Mouse (Mus musculus) granulocyte monocyte progenitor cell, adult 5-6 weeks (primary cell): ENCODE data around the gene 6330409D20Rik. TPM values are rescaled to one million over a fixed set of nuclear protein-coding genes. Genes with fewer than 3 reads are reported as not detected.

Experiments
- ATAC-seq: replicated peaks from 2 replicates; pipeline ENCODE4 v1.8.0; 2016; ENCODE audit warnings: mild to moderate bottlenecking, moderate TSS enrichment, inconsistent platforms; ENCODE audit not compliant: poor library complexity, severe bottlenecking
- total RNA-seq, 2 experiments: library from RNA; stranded (forward) in 1 of 2; stranded (reverse) in 1 of 2; fragments of 200-712, 200-1000 nt in 1 of 2; fragments of >200 nt in 1 of 2; fragmentation: Nextera tagmentation in 1 of 2; gene quantifications; 2 replicates each; pipeline ENCODE4 v1.2.3; 2014 to 2017

Gene 6330409D20Rik
- total RNA-seq, 2 experiments from 2014 or later, result not detected

DNA sequence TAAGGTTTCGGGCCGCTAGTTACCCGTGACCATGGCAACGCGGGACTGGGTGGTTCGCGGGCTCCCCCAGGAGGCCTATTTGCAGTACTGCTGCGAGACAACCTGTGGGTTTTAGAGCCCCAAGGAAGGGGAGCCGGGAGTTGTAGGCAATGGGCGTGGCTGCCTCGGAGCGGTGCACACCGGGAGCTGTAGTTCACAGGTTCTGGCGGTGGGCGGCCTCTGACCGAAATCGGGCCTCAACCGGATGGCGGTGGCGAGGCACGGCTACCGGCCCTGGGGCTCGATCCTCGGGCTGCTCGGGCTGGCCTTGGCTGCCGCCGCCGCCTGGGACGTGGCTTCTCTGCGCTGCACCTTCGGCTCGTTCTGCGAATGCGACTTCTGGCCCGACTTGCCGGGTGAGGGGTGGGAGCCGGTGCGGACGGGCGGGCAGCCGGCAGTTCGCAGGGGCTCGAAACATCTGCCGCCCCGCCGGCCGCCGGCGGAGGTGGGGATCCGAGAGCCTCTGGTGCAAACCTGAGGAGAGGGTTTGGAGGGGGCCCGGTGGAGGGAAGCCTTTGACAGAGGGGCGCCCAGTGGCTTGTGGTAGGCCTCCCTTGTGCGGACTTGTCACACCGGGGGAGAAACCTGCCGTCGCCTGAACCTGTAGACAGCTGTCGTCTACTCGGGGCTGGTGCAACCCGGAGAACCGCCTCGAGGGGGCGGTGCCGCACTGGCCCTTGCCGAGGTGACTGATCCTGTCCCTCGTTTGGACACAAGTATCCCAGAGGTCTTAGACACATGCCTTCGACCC lies 16.4 kb upstream of the 6330409D20Rik start, which contains the start of gene Tor2a:
Gene Tor2a, plus strand, starts transcription at position 179 of the 790 bp plus-strand sequence.
- peak; percentile 99 for ATAC-seq

DNA sequence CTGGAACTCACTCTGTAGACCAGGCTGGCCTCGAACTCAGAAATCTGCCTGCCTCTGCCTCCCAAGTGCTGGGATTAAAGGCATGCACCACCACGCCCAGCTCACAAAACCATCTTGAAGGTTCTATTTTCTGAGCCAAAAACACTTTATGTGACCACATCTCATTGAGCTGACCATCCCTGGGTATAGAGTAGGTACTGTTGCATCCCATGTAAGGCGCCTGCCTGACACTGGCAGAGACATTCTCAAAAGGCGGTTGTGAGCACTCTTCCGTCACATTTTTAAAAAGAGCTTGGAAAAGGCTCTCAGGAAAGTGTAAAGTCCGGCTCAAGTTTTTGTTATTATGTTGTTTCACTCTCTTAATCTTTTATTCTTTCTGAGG lies 15.8 kb upstream of the 6330409D20Rik start:
- ATAC-seq, result no peak; the same call in 1 of the 2 replicates

DNA sequence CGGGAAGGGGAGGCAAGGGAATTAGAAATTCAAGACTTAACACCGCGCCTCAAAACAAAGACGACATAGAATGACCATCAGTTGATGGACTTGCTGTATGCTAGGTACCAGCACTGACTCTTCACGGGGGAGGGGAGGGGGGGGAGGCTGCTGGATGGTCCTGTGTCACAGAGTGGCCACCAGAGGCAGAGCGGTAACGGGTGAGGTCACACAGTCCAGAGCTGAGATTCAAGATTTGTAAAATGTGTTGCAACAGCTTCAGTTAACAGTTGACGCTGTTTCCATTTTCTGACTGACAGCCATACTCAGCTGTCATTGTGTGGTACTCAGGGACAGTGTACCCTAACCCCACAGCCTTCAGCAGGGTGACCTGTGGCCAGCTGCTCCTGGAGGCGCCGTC lies 11.4 kb upstream of the 6330409D20Rik start:
- 0 out of 2 replicates have a peak, but pooled peaks have one; percentile 5 for ATAC-seq

DNA sequence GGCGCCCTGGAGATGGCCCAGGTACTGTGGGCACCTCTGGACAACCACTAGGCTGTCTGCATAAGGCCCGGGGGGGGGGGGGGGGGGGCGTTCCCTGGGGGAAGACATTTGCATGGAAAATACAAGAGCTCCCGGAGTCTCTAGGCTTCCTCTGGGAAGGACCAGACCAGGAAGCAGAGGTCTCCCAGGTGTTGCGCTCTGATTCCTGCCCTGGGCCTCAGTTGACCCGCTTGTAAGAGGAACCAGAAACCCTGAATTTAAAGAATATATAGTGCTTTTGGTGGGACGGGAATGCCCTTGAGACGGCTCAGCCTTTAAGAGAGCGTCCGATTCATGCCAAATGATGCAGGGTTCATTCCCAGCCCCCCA lies 10.8 kb upstream of the 6330409D20Rik start:
- no peak for ATAC-seq

DNA sequence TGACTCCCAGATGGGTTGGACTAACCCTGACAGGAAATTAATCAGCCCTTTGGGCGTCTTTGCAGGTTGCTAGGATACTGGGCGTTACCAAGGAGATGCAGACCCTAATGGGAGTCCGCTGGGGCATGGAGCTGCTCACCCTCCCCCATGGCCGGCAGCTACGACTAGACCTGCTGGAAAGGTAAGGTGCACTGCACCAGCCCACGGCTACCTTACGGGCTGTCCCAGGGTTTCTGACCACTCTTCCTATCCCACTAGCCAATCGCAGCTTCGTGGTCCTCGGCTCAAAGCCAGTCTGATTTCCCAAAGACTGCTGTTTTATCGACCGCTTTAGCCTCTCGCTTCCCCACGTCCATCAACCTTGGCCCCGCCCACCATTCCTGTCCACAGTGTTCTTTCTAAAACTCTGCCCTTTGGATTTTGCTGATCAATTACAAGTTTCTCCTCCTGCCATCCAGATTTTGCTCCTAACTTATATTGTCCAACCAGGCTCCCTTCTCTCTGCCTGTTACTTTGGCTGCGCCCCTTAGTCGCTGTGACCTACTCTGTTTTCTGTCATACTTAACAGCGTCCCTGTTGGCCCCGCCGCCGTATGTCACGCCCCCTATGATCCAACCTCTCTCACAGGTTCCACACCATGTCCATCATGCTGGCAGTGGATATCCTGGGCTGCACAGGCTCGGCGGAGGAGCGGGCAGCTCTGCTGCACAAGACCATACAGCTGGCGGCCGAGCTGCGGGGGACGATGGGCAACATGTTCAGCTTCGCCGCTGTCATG lies 10.3 kb upstream of the 6330409D20Rik start:
- no peak for ATAC-seq

DNA sequence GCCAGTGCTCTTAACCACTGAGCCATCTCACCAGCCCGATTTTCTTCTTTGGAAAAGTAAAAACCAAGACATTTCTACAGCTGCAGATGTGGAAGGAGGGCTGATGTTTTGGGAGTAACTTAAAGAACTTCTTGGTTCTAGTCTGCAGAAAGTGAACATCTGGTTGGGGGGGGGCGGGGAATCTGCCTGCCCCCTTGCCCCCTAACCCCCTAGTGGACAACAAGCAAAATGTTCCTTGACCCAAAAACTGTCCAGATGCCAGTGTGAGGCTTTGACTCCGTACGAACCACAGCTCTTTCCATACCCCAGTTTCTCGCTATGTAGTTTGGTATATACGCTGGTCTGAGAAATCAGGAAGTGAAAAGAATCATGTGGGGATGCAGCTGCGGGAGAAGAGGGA lies 9.4 kb upstream of the 6330409D20Rik start:
- 0 out of 2 replicates have a peak, but pooled peaks have one; percentile 42 for ATAC-seq

DNA sequence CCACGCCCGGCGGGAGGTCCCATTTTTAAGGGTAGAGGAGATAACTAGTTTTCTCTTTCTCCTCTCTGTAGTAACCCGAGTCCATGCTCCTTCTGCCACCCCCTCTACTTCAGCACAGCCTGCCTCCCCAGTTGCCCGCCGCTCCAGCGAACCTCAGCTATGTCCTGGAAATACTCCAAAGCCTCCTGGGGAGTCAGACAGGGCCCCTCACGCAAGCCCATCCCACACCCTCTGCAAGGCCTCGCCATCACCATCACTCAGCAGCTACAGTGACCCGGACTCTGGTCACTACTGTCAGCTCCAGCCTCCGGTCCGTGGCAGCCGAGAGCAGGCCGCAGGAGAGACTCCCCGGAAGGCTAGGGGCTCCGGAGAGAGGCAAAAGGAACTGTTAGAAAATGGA lies 8.3 kb upstream of the 6330409D20Rik start:
- ATAC-seq, result no peak

DNA sequence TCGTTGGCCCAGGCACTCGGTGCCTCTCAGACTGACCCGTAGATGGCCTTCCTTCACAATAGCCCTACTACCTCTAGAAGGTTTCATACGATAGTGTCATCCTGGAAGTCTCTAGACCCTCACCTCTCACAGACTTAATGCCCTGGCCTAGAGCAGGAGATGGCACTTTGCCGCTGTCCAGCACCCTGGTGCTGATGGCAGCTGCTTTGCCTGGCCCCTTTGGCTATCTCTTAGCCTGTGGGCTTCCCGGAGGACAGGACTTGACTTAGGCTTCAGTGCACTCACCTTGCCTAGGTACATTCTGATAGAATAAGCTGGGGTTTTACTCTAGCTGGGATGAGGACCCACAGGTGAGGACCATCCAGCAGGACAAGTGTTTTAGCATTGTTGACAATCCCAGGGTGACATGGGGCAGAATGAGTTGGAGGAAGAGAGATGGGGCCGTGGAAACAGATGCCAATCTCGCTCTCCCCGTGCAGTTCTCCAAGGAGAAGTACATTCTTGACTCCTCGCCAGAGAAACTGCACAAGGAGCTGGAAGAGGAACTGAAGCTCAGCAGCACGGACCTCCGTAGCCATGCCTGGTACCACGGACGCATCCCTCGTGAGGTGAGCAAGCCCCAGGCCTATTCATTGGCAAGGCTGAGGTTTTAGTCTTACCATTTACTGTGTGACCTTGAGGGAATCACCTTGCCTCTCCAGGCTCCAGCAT lies 3.6 kb upstream of the 6330409D20Rik start:
- peak; percentile 53; the same call in 1 of the 2 replicates for ATAC-seq

DNA sequence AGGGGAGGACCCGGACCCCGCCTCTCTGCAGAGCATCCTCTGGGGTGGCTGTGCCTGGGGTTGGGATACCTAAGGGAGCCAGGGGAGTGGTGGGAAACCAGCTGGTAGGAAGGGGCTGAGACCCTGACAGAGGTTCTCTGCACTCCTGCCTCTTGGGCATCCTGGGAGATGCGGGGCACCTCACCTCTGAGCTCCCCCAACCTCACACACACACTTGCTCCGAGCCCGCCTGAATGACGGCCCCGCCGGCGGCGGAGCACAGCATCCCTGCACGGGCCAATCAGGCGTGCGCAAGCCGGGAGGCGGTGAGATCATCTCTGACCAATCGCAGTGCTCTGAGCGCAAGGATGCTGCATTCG lies 1.3 kb upstream of the 6330409D20Rik start:
- ATAC-seq, result no peak

DNA sequence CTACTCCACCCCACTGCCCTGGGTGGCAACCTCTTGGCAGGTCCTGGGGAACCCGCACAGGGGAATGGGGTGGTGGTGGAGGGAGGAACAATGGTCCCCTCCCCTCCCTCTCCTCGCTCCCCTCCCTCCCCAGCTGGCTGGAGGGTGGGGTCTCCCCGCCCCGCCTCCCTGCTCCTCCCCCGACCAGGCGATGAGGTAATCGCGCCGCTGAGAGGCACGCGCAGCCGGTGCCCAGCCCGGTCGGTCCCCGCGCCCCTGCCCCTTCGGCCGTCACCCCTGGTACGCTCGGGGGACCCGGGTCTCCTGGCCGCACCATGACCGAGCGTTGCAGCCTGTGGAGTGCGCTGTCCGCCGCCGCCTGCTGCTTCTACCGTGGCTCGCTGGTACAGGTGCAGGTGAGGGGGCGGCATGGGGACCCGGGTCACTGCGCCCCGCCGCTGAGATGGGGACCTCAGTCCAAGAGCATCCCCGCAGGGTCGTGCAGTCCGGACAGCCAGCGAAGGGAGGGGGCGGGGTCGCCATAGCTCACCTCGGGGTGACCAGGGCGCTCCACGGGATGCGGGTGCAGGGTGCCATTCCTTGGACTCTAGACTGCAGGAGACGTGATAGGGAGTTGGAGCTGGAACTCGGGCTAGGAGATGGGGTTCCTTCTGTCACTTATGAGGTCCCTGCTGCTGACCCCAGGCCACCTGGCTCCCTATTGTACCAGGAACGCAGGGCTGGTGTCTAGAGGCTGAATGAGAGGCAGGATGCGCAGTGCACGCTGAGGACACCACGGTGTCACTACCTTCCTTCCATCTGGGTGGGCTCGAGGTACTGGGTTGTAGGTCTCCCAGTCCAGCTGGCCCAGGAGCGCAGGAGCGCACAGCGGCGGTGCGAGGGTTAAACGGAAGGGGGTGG lies 707 bp upstream of the 6330409D20Rik start:
- no peak for ATAC-seq

DNA sequence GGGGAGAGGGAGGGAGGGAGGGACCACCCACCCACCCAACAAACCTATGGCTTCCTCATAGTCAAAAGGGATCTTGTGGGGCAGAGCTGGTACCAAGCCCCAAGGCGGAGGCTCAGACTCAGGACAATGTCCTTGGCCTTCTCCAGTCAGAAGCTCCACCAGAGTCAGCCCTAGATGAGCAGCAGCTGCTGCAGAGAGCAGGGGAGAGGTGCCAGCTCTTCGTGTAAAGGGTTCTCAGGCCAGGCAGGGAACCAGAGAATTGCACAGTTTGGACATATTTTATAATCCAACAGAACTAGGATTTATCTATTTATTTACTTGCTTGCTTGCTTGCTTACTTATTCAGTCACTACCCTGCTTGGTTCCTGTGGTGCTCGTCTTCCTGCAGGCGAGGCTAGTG lies 1.5 kb downstream of the 6330409D20Rik start:
- ATAC-seq, result no peak

DNA sequence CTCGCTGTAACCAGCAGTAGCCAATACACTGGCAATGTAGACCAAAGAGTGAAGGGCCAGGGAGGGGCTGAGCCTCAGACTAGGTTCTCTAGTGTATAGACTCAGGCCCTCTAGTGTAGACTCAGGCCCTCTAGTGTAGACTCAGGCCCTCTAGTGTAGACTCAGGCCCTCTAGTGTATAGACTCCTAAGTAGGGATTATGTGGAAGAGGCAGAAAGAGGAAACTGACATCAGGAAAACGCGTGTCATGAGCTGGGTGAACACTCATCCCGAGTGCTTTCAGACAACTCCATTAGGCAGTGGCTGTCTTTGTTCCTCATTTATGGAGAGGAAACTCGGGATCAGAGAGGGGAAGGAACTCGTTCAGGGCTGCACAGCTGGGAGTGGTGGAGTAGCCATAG lies 3.8 kb downstream of the 6330409D20Rik start:
- peak; percentile 58 for ATAC-seq

DNA sequence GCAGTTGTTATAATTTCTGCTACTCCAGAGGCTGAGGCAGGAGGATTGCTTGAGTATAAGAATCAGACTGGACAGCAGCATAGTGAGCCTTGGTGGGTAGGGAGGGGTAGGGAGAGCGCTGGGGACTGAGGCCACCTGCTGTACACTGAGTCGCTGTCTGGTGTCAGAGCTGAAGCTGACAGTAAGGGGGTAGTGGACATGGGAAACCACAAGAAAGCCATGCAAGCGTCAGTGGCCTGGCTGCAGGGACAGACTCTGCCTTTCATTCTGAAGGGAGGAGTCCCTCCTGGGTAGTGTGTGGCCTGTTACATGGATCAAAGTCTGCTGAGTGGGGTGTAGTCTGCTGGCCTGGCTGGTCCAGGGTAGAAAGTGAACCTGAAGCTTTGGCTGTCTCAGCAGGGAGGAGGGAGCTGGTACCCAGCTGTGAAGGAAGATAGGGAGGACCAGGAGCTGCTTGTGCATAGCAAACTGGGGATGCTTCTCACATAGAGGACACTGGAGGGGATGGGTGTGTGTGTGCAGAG lies 4.4 kb downstream of the 6330409D20Rik start:
- ATAC-seq, result no peak

DNA sequence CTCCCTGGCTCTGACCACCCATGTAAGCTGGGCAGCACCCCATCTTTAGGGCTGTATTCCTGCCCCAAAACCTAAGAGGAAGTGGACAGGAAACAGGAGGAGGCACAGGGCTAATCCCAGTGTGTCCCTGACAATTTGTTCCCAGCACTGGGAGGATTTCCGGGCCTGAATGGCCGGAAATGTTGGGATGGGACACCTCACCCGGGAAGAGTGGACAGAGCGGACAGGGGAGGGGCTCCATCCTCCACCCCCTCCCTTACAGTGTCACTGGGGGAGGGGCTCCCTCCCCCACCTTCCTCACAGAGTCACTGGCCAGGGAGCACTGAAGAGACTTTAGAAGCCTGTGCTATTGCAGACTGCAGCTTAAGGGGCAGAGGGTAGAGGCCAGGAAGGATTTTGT lies 5.9 kb downstream of the 6330409D20Rik start:
- no peak for ATAC-seq

DNA sequence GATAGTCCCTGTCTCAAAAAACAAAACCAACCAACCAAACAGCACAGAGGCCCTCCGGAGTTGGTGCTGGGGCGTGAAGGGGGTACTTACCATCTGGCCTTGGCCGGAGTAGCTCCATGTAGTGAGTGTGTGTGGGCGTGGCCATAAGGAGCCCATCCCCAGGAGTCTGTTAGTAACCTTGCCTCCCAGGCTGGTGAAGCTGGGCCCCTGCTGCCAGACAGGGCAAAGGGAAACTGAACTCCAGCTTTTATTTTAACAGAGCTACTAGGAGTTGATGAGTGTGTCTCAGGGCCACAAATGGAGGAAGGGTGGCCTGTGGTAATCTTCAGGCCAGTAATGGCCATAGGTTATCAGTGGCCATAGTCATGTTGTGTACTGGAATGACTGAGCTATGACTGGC lies 6.3 kb downstream of the 6330409D20Rik start:
- ATAC-seq, result no peak

DNA sequence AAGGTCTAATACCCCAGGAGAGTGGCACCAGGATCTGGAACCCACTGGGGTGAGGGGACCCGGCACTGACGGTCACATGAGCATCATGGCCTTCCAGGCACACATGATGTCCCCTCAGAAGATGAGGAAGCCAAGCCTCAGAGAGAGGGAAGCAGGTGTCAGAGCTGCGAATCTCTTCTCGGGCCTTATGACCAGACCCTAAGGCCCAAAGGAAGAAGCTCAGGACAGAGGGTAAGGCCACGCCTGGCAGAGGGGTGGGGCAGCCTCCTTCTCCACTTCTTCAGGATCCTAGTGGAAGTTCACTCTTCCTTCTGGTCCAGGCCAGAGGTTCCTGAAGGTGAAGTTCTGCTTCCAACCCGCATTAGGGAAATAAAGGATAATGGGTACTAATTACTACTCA lies 8.1 kb downstream of the 6330409D20Rik start:
- no peak for ATAC-seq

DNA sequence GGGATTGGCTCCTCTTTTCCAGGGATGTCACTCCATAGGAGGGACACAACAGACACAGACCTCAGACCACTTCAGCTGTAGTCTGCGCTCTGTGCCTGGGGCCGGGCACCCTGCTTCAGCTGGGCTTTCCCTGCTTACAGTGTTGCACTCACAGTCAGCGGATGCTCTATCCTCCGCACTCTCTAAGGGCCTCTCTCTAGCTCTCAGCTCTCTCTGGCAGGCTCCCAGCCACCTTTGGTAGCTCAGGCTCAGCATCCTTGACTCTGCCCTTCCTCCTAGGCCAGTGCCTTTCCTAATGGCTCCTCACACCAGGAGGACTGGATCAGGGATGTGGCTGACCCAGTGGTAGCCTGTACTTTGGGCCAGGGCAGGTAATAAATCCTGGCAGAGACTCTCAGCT lies 8.9 kb downstream of the 6330409D20Rik start:
- ATAC-seq, result no peak

DNA sequence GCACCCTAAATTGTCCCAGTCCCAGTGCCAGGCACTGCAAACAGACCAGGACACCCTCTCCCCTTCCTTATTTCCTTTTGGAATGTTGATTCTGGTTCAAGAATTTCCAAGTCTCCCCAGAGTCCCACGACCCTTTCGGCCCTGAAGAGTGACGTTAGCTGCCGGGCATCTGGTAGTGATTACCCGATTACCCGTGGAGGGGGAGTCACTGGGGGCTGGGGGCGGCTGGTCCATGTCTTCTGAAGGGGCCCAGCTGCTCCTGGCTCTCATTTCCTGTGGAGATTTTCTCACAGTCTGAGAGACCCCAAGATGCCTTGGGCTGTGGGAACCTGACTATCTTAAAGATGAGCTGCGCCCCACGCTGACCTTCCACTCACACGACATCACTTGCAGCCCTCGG lies 10.0 kb downstream of the 6330409D20Rik start:
- no peak for ATAC-seq

DNA sequence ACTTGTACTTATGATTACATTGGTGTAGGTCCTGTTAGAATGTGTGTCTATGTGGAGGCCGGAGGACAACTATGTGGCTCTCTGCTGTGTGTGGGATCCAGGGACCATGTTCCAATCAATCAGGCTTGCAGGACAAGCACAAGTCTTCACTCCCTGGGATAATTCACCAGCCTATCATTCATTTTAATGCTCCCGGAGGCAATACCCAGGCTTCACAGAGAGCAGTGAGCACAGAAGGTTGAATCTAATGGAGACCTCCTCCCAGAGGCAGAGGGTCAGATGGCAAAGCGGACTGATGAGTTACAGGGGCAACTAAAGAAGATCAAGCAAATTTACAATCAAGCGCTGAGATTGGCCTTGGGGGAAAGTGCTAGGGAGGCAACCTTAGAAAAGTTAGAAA lies 11.3 kb downstream of the 6330409D20Rik start:
- ATAC-seq, result no peak

DNA sequence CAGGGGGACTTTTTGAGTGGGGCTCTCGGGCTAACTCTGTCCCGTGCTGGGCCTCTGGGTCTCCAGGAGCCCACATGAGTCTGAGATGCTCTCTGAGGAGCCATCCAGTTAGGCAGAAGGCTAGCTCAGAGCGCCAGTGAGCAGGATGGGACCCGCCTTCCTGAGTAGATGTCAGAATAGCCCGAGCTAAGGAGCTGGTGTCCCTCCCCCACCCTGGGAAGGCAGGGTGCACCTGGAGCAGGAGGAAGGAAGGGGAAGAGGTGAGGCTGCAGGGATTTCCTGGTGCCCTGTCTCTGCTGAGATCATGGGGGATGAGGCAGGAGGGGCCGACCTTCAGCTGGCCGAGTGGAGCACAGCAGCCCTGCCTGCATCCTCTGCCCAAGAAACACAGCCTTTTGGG lies 12.4 kb downstream of the 6330409D20Rik start:
- no peak for ATAC-seq
